Mouse (Mus musculus) forebrain, embryonic 16.5 days (tissue): Measurements from ENCODE around the gene Ube2k. TPM values are rescaled to one million over a fixed set of nuclear protein-coding genes. Genes with fewer than 3 reads are reported as not detected.

Experiments used
- polyA plus RNA-seq: library from polyadenylated mRNA; unstranded; fragments of >200 nt; fragmentation: Nextera tagmentation; extraction: Ambion mirVana; gene quantifications from 2 replicates; pipeline ENCODE4 v1.2.1, GENCODE M21; 2015

Gene Ube2k
- polyA plus RNA-seq, 1 experiment from 2014 or later: 188 TPM

Other genes with a start within 250 kb of the Ube2k start
- gene Rfc1, start 201.6 kb upstream of the Ube2k start, polyA plus RNA-seq: 38.5 and 45.2 TPM in 2 replicates
- 0.09 TPM in 1 of 2 replicates, not detected in the other for gene Klb, start 188.9 kb upstream of the Ube2k start, polyA plus RNA-seq
- gene Rpl9, start 145.8 kb upstream of the Ube2k start, polyA plus RNA-seq: 626 and 632 TPM in 2 replicates
- gene Lias, start 145.7 kb upstream of the Ube2k start, polyA plus RNA-seq: 61.9 and 67.1 TPM in 2 replicates
- 55.0 and 63.4 TPM in 2 replicates for gene Ugdh, start 101.3 kb upstream of the Ube2k start, polyA plus RNA-seq
- not detected in 2 replicates for gene Gm43552, start 44.4 kb upstream of the Ube2k start, polyA plus RNA-seq
- gene Smim14, start within 50 bp of the Ube2k start, polyA plus RNA-seq: 174 and 198 TPM in 2 replicates
- 62.8 and 64.0 TPM in 2 replicates for gene Pds5a, start 161.0 kb downstream of the Ube2k start, polyA plus RNA-seq
- 19.0 and 22.4 TPM in 2 replicates for gene N4bp2, start 226.3 kb downstream of the Ube2k start, polyA plus RNA-seq